Mouse (Mus musculus) gastrocnemius, postnatal 4 days (tissue): ENCODE measurements around the gene Tmem206. TPM values are rescaled to one million over a fixed set of nuclear protein-coding genes. Genes with fewer than 3 reads are reported as not detected.

Experiments
- DNase-seq, 2 experiments: peaks; one replicate each; pipeline ENCODE4 v3.0.0; 2021 to 2022; ENCODE audit warnings: low spot score in 2 of 2, mixed read lengths in 2 of 2
- total RNA-seq, 2 experiments: library from RNA; stranded (reverse); gene quantifications; 2 replicates each; pipeline ENCODE4 v1.2.3; 2021

Gene Tmem206
- total RNA-seq, 2 experiments from 2014 or later, result 4.6 to 6.3 TPM

DNA sequence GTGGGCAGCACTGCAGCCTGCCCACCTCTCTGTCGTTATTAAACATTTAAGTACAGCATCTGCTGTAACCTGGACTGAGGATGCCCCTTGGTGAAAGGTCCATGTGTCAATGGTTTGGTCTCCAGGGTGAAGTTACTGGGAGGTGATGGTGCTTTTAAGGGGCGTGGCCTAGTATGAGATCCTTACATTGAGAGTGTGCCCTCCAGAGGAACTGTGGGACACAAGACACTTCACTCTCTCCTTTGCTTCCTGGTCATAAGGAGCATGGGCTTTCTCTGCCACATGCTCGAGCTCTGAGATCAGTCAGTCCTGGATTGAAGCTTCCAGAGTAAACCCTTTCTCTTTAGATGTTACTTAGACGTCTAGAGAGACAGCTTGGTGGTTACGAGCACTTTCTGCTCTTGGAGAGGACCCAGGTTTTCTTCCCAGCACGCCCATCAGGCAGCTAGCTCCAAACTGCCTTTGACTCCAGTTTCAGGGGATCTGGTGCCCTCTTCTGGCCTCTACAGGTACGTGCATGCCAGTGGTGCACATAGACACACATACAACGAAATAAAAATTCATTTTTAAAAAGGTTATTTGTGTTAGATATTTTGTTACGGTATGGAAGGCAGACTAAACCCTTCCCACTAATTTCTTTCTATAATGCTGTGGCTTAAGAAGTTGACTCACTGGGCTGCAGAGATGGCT lies 17.8 kb upstream of the Tmem206 start:
- DNase-seq, result no peak

DNA sequence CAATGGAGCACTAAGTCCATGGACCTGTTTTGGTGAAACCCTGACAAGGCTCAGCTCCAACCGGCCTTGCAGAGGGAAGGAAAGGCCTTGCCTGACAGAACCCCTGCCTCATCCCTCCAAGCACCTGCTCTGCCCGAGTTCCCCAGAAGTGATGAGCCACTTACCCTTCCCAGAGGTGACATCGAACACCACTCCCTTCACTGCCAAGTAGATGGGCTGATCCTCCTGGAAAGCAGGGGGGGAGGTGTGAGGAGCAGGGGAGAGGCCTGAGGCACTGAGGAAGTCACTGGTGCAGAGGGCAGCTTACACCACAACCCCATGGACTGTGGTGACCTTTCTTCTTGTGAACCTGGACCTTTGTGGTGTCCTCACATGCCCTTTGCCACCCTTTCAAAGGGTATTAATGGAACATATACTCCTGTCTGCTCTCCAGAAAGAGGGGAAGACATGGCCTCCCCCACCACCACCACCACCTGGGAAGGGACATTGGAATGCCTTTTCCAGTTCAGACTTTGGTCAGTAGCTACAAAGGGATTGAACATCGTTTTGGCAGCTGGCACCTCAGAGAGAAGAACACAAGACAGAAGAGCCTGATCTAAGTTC lies 14.3 kb upstream of the Tmem206 start:
- no peak for DNase-seq

DNA sequence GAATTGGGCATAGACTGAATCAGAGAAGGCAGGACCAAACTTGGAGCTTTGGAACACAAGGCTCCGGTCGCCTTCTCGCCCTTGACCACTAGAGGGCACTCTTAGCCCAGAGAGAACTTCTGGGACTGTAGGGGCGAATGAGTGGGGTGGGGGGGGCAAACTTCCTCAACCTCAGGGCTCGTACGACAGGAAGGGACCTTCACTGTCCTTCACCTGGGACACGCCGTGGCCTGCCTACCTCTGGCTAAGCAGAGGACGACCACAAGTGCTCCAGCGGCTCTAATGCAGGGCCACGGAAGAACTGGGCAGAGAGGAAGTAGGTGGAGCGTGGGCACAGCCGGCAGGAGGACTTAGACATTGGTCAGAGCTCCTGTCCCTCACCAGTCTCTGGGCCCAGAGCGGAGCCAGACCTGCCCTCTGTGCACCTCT lies 13.2 kb upstream of the Tmem206 start:
- DNase-seq, result peak; percentile 73 to 77

DNA sequence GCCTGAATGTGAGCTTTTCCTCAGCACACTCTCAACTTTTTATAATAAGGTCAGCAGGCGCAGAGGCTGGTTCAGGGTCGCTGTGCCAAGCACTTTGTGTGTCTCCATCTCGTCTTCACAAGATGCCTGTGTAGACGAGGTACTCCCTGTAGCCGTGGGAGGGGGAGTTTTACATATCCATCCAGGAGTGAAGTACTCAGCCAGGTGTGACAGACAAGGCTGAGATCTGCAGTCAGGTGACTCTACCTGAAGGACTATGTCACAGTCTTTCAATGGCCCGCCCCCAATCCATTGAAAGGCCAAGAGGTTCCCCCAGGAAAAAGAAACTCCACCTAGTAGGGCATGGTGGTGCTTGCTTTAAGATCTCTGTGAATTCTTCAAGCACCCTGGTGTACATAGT lies 12.6 kb upstream of the Tmem206 start:
- DNase-seq, result no peak

DNA sequence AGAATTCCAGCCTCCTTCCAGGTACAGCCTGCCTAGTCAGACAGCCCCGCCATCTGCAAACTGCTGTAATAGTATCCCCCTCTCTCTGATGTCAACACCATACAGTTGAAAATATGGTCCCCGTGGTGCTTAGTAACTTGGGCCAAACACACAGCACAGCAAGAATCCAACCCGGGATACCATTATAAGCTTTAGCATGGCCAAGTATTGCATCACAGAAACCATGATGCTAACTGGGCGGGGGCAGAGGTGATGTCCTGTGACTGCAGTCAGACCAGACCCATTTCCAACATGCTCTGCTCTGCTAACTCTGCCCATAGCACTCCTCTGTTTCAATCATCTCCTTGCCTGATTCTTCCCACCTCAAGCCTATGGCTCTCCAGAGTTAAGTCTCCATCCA lies 11.8 kb upstream of the Tmem206 start:
- DNase-seq, result no peak

DNA sequence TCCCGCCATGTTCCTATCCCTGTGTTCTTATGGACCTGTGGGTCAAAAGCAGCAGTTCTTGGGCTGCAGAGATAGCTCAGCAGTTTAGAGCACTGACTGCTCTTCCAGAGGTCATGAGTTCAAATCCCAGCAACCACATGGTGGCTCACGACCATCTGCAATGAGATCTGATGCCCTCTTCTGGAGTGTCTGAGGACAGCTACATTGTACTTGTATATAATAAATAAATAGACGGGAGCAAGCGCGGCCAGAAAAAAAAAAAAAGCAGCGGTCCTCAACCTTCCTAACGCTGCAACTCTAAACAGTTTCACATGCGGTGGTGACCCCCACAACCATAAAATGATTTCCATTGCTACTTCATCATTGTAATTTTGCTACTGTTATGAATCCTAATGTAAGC lies 8.9 kb upstream of the Tmem206 start:
- no peak for DNase-seq

DNA sequence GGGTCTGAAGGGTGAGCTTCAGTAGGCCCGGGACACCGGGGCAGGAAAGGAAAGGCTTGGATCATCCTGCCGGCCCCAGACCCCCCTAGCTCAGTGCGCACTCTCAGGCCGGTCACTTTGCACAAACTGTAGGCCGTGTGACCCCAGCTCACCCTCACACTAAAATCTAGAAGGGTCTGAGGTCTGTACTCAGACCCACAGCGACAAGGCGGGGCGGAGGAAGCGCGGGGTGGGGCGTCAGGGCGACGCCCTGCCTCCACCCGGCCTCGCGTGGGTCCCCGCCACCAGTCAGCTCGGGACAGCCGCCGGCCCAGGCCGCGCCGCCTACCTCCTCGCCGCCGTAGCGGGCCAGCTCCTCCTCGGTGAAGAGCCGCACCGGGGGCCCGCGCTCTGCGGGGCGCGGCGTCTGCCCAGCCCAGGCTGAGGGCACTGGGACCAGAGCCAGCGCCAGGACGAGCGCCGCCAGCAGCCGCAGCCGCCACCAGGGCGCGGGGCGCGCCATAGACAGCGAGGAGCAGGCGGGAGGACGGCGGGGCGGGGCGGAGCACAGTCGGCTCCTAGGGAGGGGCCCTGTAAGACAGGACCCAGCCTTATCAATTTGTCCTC lies 8.0 kb upstream of the Tmem206 start, which contains the start of gene Nenf:
Gene Nenf (minus strand): TSS at position 604 of the 606 bp plus-strand sequence.
- DNase-seq, result peak; percentile 65 to 82

DNA sequence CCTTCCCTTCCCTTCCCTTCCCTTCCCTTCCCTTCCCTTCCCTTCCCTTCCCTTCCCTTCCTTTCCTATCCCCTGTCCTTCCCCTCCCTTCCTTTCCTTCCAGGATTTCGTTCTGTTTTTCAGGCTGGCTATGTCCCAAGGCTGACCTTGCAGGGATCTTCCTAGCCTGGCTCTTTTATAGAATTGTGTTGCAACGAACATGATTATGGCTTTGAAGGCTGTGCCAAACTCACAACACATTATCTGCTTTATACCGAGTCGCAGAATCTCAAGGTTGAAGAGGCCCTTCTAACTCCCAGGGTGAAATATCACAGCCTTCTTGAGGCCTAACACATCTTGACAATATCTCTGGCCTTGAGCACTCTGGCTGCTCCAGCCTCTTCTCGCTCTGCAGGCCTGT lies 7.0 kb upstream of the Tmem206 start:
- no peak for DNase-seq

DNA sequence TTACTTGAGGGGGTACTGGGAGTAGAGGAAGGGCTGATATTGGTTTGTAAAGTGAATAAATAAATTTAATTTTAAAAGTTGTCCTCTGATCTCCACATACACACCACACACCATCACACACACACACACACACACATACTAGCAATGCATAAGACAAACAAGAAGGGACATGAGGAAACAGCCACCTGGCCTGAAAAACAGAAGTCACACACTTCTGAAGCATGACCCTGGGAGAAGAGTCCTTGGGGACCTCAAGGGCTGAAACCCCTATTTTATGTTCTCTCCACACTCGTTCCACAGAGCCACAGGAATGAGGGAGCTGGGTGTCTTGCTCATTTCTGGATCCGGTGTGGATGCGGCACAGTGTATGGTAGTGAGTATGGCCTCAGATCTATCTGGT lies 2.3 kb upstream of the Tmem206 start:
- DNase-seq, result no peak

DNA sequence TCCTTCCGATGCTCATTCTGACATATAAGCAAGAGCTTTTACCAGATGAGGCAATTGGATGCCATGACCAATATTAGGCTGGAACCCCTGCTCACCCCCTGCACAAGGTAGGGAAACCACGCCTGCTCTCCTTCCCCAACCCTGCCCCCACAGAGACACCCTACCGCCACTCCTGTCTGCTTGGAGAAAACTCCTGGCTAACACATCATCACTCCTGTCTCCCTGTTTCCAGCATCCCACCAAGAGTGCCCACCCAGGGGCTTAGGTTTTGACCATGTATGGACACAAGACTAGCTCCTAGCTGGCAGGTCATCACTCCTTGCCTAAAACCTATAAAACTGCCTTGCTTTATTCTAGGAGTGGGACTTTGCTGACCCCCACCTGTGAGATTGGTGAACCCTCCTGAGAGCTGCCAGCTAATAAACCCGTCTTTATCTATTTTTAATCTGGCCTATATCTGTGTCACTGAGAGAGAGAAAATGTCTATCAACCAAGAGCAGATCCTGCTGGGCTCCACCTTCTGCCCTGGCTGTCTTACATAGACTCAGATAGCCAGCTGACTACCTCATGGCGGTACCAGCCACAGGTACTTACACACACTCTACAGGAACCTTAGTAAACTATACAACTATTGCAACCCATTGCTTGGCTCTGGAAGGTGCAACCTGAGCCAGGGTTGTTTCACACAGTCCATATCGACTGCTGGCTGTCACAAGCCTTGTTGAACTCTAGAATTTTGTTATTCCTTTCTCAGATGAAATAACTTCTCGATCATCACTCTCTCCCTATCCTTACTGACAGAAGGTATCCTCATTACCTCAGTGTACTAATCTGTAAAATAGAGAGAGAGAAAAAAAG lies 750 bp upstream of the Tmem206 start:
- DNase-seq, result no peak

DNA sequence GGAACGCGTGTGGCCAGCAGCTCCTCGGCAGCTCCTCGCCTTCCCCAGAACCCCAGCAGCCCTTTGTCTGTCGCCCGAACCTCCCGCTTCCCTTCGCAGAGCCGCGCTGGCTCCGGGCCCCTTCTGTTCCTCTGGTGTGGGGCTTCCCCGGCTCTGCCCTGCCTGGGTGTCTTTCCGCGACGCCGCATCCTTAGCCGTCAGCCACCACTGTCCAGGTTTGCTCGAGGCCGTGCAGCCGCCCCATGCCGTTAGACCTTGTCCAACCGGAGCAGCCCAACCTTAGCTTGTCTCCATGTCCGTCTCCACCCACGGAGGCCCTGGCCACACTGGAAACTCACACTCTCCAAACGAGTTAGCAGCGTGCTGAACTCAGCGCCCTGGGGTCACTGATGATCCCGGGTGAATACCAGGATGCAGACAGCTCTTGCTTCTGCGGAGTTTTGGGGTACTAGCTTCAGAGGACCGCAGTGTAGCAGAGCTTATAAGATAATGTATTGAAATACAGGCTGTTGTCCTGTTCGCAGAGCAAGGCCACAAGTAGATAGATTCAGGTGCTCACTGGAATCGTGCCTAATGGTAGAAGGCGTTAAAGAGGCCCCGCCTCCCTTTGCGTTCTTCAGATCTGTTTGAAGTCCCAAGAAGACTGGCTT lies 646 bp downstream of the Tmem206 start:
- peak in 1 of 2 experiments; percentile 59 for DNase-seq

DNA sequence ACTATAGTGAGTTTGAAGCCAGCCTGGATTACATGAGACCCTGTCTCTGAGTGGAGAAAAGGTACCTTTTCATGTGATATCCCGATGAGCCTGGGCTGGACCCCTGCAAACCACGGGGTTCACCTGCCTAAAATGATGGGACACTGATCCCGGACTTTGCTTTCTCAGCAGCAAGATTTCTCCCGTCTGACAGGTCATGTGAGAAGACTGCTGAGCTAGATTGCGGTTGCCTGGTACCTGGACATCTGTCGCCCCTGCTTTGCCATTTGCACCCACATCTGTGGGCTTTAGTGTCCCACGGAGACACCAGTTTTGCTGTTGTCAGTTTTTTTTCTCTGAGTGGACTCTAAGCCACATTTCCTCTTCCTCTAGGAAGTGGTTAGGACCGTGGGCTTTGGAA lies 1.5 kb downstream of the Tmem206 start:
- no peak for DNase-seq

DNA sequence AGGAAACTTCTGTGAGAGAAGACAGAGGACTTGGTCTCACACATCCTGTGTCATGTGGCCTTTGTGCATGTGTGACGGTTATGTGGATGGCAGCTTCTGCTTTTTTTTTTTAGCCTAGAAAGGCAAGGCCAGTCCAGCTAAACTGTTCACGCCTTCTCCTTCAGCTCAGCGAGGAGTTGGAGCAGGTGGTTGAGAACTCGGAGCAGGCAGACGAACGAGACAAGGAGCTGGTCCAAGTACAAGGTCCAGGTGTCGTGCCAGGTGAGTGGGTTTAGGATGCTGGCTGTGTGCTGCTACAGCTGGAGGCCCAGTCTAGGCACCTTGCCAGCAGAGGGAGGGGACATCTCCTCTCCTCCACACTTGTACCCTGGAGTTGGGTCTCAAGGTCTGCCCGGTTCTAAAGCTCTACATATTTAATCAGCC lies 2.3 kb downstream of the Tmem206 start:
- DNase-seq, result no peak

DNA sequence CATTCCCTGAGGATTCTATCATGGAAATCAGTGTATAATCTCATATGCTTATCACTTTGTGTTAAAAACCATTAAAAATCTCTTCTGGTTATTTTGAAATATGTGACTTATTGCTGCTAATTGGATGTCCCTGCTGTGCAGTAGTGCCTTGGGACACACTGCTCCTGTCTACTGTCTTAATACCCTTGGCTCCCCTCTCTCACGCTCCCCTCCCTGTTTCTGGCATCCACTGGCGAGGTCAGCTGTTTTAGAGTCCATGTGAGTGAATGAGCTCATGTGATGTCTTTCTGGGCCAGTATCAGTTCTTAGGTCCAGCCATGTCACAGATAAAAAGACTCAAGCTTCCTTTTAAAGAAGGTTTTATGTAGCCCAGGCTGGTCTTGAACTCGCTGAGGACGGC lies 4.6 kb downstream of the Tmem206 start:
- no peak for DNase-seq

DNA sequence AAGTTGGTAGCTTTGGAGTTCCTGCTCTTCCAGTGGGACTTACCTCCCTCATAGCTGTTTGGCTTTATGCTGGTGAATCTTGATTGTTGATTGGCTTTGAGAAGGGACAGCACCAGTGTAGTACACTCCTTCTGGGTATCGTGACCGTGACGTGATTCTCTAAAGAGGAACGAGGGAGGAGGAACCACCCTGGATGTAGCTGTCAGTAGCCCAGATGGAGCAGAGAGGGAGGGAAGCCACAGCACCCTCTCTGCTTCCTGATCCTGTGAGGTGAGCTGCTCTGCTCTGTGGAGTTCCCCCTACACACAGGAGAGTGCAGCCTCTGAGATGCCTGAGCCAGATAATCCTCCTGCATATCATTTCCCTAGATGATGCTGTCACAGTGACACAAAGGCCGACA lies 8.8 kb downstream of the Tmem206 start:
- DNase-seq, result no peak

DNA sequence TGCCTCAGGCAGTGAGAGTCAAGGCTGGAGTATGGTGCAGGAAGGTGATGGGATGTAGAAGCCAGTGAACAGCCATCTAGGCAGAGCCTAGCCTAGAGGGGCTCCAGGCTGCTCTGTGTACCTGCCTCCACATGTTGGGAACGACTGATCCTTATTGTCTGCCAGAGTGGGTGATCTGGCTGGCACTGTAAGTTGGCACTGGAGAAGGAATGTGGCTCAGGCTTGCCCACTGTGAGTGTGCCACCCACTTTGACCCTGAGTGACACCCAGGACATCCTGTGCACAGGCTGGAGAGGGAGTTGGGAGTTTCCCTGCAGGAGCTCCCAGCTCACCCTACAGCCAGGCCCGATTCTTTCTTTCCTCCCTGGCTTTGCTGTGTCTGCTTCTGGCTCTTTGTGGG lies 14.2 kb downstream of the Tmem206 start:
- no peak for DNase-seq

DNA sequence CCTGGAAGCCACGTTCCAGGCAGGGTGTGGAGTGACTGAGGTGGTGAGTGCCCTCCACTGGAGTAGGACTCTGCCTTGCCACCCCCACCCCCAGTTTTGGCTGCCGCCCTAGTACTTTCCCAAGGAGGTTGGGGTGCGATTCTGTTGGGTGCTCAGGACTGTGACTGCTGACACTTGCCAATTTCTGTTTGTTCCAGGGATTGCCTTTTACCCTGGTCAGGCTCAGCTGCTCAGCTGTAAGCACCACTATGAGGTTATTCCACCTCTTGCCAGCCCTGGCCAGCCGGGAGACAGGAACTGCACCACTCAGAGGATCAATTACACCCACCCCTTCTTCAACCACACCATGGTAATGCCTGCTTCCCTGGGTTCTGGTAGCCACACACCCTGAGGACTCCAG lies 14.8 kb downstream of the Tmem206 start:
- no peak for DNase-seq

DNA sequence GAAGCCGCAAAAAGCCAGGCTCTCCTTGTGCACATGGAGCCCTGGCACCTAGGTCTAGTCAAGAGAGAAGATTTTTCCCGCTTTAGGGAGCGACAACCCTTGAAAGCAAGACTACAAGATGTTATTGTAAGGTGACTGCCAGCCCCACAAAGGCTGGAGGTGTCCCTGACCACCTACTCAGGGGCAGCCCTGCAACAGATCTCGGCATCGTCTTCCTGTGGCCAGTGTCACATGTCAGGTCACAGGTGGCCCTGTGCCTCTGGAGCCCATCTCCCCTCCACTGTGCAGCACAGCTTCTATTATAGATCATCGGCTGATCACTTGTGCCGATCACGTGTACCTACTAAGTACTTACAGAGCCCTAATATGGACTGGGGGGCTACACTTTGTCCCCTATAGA lies 21.9 kb downstream of the Tmem206 start:
- DNase-seq, result no peak

DNA sequence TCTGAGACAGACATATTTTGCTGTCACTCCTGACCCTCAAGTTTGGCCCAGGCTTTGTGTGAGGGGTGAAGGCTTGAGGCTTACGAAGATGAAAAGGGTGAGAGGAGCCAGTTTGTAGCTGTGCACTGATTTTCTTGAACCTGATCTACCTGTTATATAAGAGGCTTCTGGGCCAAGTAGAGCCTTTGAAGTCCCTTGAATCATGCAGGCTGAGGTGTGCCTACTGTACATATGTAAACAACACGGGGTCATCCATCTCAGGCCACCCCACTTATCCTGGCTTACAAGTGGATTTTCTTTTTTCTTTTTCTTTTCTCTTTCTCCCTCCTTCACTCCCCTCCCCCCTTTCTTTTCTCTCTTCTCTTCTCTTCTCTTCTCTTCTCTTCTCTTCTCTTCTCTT lies 22.9 kb downstream of the Tmem206 start:
- no peak for DNase-seq

DNA sequence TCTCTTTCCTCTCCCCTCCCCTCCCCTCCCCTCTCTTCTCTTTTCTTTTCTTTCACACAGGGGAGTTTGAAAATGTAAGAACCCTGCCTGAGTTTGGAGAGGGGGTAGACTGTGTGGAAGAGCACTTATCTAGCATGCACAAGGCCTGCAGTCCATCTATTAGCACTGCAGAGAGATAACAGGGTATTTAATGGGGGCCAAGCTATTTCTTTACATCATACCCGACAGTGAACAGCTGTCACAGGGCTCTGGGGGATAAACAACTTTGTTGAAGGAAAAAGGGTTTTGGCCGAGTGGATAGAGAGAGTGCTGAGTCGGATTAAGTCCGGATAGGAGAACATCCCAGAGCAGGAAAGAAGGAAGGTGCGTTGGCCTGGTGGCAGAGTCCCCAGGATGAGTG lies 23.3 kb downstream of the Tmem206 start:
- no peak for DNase-seq

DNA sequence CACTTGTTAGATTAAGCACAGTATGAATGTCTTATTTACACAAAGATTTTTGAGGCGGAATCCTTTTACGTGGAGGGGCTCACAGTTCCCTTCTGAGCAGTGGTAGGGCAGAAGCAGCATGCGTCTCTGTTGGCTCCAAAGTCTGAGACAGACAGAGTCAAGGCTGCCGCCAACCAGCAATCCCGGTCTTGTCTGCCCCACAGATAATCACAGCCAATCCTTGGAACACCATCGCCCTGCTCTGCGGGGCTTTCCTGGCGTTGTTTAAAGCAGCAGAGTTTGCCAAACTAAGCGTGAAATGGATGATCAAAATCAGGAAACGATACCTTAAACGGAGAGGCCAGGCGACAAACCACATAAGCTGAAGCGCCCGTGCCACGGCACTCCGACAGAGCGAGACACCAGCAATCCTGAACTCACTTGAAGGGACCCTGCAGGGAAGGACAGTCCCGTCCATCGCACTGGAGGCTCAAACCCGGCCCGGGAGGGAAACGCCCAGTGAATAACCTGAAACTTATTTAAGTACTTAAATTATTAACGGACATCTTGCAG lies 23.9 kb downstream of the Tmem206 start:
- DNase-seq, result no peak
